In genomic region chr2:166806813-166807212, GRCm38 (mm10) we compare ENCODE assay signal across 9 mouse cellular contexts. TPM values are rescaled to one million over a fixed set of nuclear protein-coding genes. Genes with fewer than 3 reads are reported as not detected.
DNase-seq lines count a peak whose midpoint lies in the region; ATAC-seq and TF ChIP-seq lines count a peak whose summit lies in the region.
"Had no signal": no experiment of that assay in that cellular context is flagged by ENCODE, and none has a peak within 500 bp of the region (broad histone marks: within the 10 kb centered on the region; RNA-seq: fewer than 3 reads in every experiment).

No protein-coding gene starts in this region.

- H3K36me3 ChIP-seq in kidney, adult 2 months (ENCODE audit: control insufficient read depth, insufficient read depth, low read length), result no peaks in the 10 kb centered on the region
- H3K36me3 ChIP-seq in hindbrain, embryonic 15.5 days, result no peaks in the 10 kb centered on the region
- no peaks in the 10 kb centered on the region for H3K36me3 ChIP-seq in macrophage (ENCODE audit: inconsistent target)

- DNase-seq in kidney, adult 2 months, result no peak
- DNase-seq in kidney, adult 18-20 months, result no peak
- no peak for DNase-seq in thymus, postnatal 4 days
- DNase-seq in right cerebral cortex, postnatal 25 days, result no peak
- DNase-seq in right cerebral cortex, adult 2 months (ENCODE audit: low spot score in 2 of 2), result no peak
- DNase-seq: cerebellum, postnatal 36 days had no signal

- WGBS in kidney, adult 2 months, result 56% methylated on average over 6 of the region's 6 CpGs
- 87% methylated on average over 6 of the region's 6 CpGs for WGBS in hindbrain, embryonic 15.5 days
- 94% methylated on average over 6 of the region's 6 CpGs for WGBS in macrophage (ENCODE audit: missing documents)

- peaks cover 61% of the 10 kb centered on the region for H3K79me2 ChIP-seq in macrophage (ENCODE audit: inconsistent target)

- H3K4me1 ChIP-seq in kidney, adult 2 months (ENCODE audit: control insufficient read depth, insufficient read depth, low read length), result peaks cover 10% of the 10 kb centered on the region
- H3K4me1 ChIP-seq in bone marrow macrophage, adult 2 months (ENCODE audit: control insufficient read depth, insufficient read depth, low read length), result peaks cover 19% of the 10 kb centered on the region
- H3K4me1 ChIP-seq in hindbrain, embryonic 15.5 days (replicated peaks), result peaks cover 12% of the 10 kb centered on the region

- H3K9me3 ChIP-seq in hindbrain, embryonic 15.5 days, result no peaks in the 10 kb centered on the region

- peak overlapping the region; percentile 85 for H3K4me2 ChIP-seq in hindbrain, embryonic 15.5 days

- H3K4me3 ChIP-seq in kidney, adult 2 months (ENCODE audit: insufficient read depth, low read depth, low read length), result peak overlapping the region; percentile 30; the same call in 1 of the 2 replicates
- H3K4me3 ChIP-seq in bone marrow macrophage, adult 2 months (ENCODE audit: insufficient read depth, low read length), result peak overlapping the region; percentile 98
- H3K4me3 ChIP-seq in hindbrain, embryonic 15.5 days, result no peak overlapping the region
- H3K4me3 ChIP-seq in macrophage (ENCODE audit: inconsistent target), result peak overlapping the region; percentile 91

- ATAC-seq in hindbrain, embryonic 15.5 days (ENCODE audit: low FRiP score, low read depth), result no peak

- peak overlapping the region; percentile 46; the same call in 1 of the 2 replicates for H3K27ac ChIP-seq in kidney, adult 2 months (ENCODE audit: insufficient read depth, low read depth, low read length)
- H3K27ac ChIP-seq in bone marrow macrophage, adult 2 months (ENCODE audit: insufficient read depth, low read depth, low read length), result no peak overlapping the region
- H3K27ac ChIP-seq in hindbrain, embryonic 15.5 days (replicated peaks), result no peak overlapping the region
- no peak overlapping the region for H3K27ac ChIP-seq in macrophage

- 0 out of 2 replicates have a peak overlapping the region, but pooled peaks have one; percentile 74 for H3K9ac ChIP-seq in hindbrain, embryonic 15.5 days

- no peak for TF ChIP-seq CTCF in kidney, adult 2 months (conservative IDR thresholded peaks at IDR 0.05; ENCODE audit: insufficient read depth, insufficient read length, low read depth, low read length)
- TF ChIP-seq CTCF in bone marrow macrophage, adult 2 months (IDR thresholded peaks at IDR 0.05; ENCODE audit: low read depth, low read length), result no peak

- no peak for TF ChIP-seq POLR2A in kidney, adult 2 months (IDR thresholded peaks at IDR 0.05; ENCODE audit: low read depth, low read length)
- no peak for TF ChIP-seq POLR2A in bone marrow macrophage, adult 2 months (IDR thresholded peaks at IDR 0.05; ENCODE audit: borderline replicate concordance, low read depth, low read length)

- no peaks in the 10 kb centered on the region for H3K27me3 ChIP-seq in kidney, adult 2 months (replicated peaks; ENCODE audit: control insufficient read depth, insufficient read depth, low read length)
- H3K27me3 ChIP-seq in hindbrain, embryonic 15.5 days, result 0 out of 2 replicates have a peak, but pooled peaks cover 2% of the 10 kb centered on the region

RNA-seq across cellular contexts. Expression of gene Arfgef2, which starts 1.4 kb away (rescaled TPM):
- polyA plus RNA-seq in kidney, adult 2 months (2012; rRNA removed), result 17.9 and 18.7 TPM in 2 replicates
- 15.7 and 18.5 TPM in 2 replicates for polyA plus RNA-seq in bone marrow macrophage, adult 2 months (2012; ENCODE audit: insufficient read depth, insufficient read length, missing spikeins)
- polyA plus RNA-seq in hindbrain, embryonic 15.5 days (2015; fragmentation: Nextera tagmentation; extraction: Ambion mirVana), result 4.6 and 5.6 TPM in 2 replicates
- total RNA-seq in macrophage (2018; cell fraction: chromatin; rRNA removed), result 100 to 1,000 TPM in 4 of 26 experiments, 10 to 100 TPM in 22; 30.9 to 123 (median 73.2) TPM
- 10 to 100 TPM; 25.2 to 53.8 (median 41.7) TPM for total RNA-seq in macrophage (2018; cell fraction: cytosol; rRNA removed)
- total RNA-seq in macrophage (2018; cell fraction: nucleus; rRNA removed), result 10 to 100 TPM; 30.8 to 82.6 (median 58.2) TPM
- polyA plus RNA-seq in macrophage (2018), result 27.8 to 30.3 TPM (median 28.9 TPM) in 3 replicates

RNA-seq across cellular contexts. Expression of gene Trp53rkb, which starts 14.5 kb away (rescaled TPM):
- polyA plus RNA-seq in kidney, adult 2 months (2012; rRNA removed), result 3.7 and 4.0 TPM in 2 replicates
- polyA plus RNA-seq in bone marrow macrophage, adult 2 months (2012; ENCODE audit: insufficient read depth, insufficient read length, missing spikeins), result 3.1 and 3.3 TPM in 2 replicates
- 9.5 and 10.9 TPM in 2 replicates for polyA plus RNA-seq in hindbrain, embryonic 15.5 days (2015; fragmentation: Nextera tagmentation; extraction: Ambion mirVana)
- 10 to 100 TPM in 1 of 26 experiments, 1 to 10 TPM in 23, under 1 TPM in 2; 0.65 to 14.7 (median 4.1) TPM for total RNA-seq in macrophage (2018; cell fraction: chromatin; rRNA removed)
- total RNA-seq in macrophage (2018; cell fraction: cytosol; rRNA removed), result 1 to 10 TPM in 20 of 26 experiments, under 1 TPM in 6; 0.61 to 3.2 (median 1.4) TPM
- 10 to 100 TPM in 1 of 26 experiments, 1 to 10 TPM in 23, under 1 TPM in 2; 0.80 to 10.0 (median 3.7) TPM for total RNA-seq in macrophage (2018; cell fraction: nucleus; rRNA removed)
- polyA plus RNA-seq in macrophage (2018), result 0.82 to 1.9 TPM (median 1.2 TPM) in 3 replicates
